Mouse (Mus musculus): ENCODE data around the gene Lrrc31. TPM values are rescaled to one million over a fixed set of nuclear protein-coding genes. Genes with fewer than 3 reads are reported as not detected.

Lrrc31 gene
- polyA plus RNA-seq (2014; fragmentation: Illumina TruSeq; extraction: RNeasy Lipid Tissue Mini Kit (QIAGEN cat#74804); ENCODE audit: low read depth, low replicate concordance) = 0.45 TPM

DNA sequence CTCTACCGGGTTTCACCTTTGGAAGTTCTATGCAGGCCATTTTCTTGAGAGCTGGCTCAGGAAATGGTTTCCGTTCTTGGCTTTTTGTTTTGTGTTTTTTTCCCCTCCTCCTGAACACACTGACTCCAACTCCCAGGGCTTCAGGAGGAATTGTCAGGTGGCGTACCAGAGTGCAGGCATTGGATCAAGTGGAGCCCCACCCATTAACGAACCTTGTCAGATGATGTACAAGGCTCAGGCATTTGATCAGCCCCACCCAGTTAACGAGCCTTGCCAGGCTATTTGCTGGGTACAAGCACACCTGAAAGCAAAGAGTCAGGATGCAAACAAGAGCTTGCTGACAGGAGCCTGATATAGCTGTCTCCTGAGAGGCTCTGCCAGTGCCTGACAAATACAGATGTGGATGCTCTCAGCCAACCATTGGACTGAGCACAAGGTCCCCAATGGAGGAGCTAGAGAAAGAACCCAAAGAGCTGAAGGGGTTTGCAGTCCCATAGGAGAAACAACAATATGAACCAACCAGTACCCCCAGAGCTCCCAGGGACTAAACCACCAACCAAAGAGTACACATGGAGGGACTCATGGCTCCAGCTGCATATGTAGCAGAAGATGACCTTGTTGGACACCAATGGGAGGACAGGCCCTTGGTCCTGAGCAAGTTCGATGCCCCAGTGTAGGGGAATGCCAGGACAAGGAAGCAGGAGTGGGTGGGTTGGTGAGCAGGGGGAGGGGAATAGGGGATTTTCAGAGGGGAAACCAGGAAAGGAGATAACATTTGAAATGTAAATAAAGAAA lies at the start of gene Lrrc31:
Lrrc31 (minus strand) TSS at position 133 of the 795 bp plus-strand sequence.

DNA sequence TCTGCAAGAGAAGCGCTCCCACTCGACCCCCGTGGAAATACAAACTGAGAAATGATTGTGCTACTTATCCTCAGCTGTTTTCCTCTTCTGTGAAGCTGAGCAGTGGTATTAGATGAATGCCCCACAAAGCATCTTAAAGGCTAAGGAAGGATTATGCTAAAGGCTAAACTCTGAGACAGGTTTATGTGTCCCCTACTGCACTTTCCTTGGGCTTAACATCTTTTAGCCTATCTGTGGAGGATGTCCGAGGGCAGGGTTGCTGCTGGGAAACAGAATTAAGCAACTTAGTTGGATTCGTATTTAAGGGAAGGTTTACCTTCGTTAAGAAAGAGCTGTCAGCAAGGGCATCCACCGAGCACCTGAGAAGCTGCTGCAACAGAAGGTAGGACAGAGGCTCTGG lies 46.4 kb upstream of the Lrrc31 start, which contains the start of gene Samd7:
Samd7 (plus strand) TSS at position 288 of the 400 bp plus-strand sequence.

DNA sequence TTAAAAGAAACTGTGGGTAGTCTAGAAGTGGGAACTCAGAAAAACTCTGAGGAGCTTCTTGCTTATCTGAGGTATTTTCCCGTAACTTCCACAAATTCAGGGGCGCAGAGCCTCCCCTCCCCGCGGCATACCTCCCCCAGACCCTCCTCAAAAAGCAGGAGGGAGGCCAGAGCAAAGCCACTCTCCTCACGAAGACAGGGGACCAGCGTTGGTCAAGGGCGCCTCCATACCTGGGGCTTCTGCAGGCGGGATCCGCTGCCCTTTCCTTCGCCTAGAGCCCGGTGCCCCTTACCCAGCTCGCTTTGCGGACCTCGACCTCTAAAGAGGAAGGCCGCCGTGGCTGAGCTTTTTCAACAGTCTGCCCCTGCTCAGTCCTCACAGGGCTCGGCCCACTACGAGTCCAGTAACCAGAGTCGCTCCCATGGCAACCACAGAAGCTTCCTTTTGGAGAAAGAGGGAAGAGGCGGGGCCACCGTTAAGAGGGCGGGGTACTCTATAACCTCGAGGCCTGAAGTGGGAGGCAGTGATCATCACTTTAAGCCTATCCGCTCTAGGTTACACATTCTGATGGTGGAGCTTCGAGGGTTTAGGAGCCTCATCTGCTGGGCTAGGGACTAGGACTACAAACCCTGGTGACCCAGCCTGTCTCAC lies 52.1 kb downstream of the Lrrc31 start, which contains the start of gene Lrrc34:
Lrrc34 (minus strand) TSS at position 430 of the 651 bp plus-strand sequence.

DNA sequence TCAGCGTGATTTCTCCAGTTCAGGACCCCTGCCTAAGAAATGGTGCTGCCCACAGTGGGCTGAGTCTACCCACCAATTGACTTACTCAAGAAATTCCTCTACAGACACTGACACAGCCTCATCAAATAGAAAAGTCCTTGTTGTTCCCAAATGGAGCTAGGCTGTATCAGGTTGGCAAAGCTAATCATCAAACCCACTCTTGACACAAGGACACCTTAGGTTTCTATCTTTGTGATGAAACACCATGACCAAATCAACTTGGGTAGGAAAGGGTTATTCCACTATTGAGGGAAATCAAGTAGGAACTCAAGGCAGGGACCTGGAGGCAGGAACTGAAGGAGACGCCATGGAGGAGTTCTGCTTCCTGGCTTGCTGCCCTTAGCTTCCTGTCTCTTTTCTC lies 55.4 kb downstream of the Lrrc31 start, which contains the start of gene Lrriq4:
Lrriq4 (plus strand) TSS at position 301 of the 400 bp plus-strand sequence.

Other genes starting within 250 kb of the Lrrc31 start
- gene Mecom, start 151.8 kb downstream of the Lrrc31 start, polyA plus RNA-seq (2014; fragmentation: Illumina TruSeq; extraction: RNeasy Lipid Tissue Mini Kit (QIAGEN cat#74804); ENCODE audit: low read depth, low replicate concordance) = 10.0 TPM
- gene Actrt3, start 99.9 kb downstream of the Lrrc31 start, polyA plus RNA-seq (2014; fragmentation: Illumina TruSeq; extraction: RNeasy Lipid Tissue Mini Kit (QIAGEN cat#74804); ENCODE audit: low read depth, low replicate concordance) = not detected
- 11.9 TPM for gene Mynn, start 97.8 kb downstream of the Lrrc31 start, polyA plus RNA-seq (2014; fragmentation: Illumina TruSeq; extraction: RNeasy Lipid Tissue Mini Kit (QIAGEN cat#74804); ENCODE audit: low read depth, low replicate concordance)
- not detected for gene Lrriq4, start 55.3 kb downstream of the Lrrc31 start, polyA plus RNA-seq (2014; fragmentation: Illumina TruSeq; extraction: RNeasy Lipid Tissue Mini Kit (QIAGEN cat#74804); ENCODE audit: low read depth, low replicate concordance)
- gene Lrrc34, start 52.0 kb downstream of the Lrrc31 start, polyA plus RNA-seq (2014; fragmentation: Illumina TruSeq; extraction: RNeasy Lipid Tissue Mini Kit (QIAGEN cat#74804); ENCODE audit: low read depth, low replicate concordance) = not detected
- gene Samd7, start 46.5 kb upstream of the Lrrc31 start, polyA plus RNA-seq (2014; fragmentation: Illumina TruSeq; extraction: RNeasy Lipid Tissue Mini Kit (QIAGEN cat#74804); ENCODE audit: low read depth, low replicate concordance) = not detected
- 44.2 TPM for gene Sec62, start 93.0 kb upstream of the Lrrc31 start, polyA plus RNA-seq (2014; fragmentation: Illumina TruSeq; extraction: RNeasy Lipid Tissue Mini Kit (QIAGEN cat#74804); ENCODE audit: low read depth, low replicate concordance)
- gene Gpr160, start 156.1 kb upstream of the Lrrc31 start, polyA plus RNA-seq (2014; fragmentation: Illumina TruSeq; extraction: RNeasy Lipid Tissue Mini Kit (QIAGEN cat#74804); ENCODE audit: low read depth, low replicate concordance) = 2.6 TPM

Data from heart, adult 10 weeks (tissue).